Comparison of ENCODE assay signal across 13 mouse cellular contexts in genomic region chr10:83646351-83646885, GRCm38 (mm10). TPM values are rescaled to one million over a fixed set of nuclear protein-coding genes. Genes with fewer than 3 reads are reported as not detected.
DNase-seq lines count a peak whose midpoint lies in the region; ATAC-seq and TF ChIP-seq lines count a peak whose summit lies in the region.
"Had no signal": no experiment of that assay in that cellular context is flagged by ENCODE, and none has a peak within 500 bp of the region (broad histone marks: within the 10 kb centered on the region; RNA-seq: fewer than 3 reads in every experiment).

No protein-coding gene starts in this region.

- intact Hi-C loops in left cerebral cortex, postnatal 36 days (cut with DNase I), result no loop called here

- 45% methylated on average over 7 of the region's 7 CpGs for WGBS in liver, postnatal 0 days (ENCODE audit: insufficient replicate concordance)

- H3K9me3 ChIP-seq in liver, postnatal 0 days (ENCODE audit: low read length), result no peaks in the 10 kb centered on the region
- H3K9me3 ChIP-seq: embryonic facial prominence, embryonic 12.5 days; forebrain, embryonic 12.5 days had no signal

- 0 out of 2 replicates have a peak overlapping the region, but pooled peaks have one; percentile 8 for H3K4me2 ChIP-seq in liver, postnatal 0 days (ENCODE audit: low read depth, low read length)
- H3K4me2 ChIP-seq: midbrain, embryonic 11.5 days had no signal

- DNase-seq in cerebellum, adult 9-10 months, result peak; percentile 63
- no peak for DNase-seq in cerebellum, adult 11 months
- peak; percentile 36 for DNase-seq in lung, postnatal 36 days
- DNase-seq in lung, postnatal 10 days, result no peak
- peak; percentile 34 for DNase-seq in liver, postnatal 0 days
- no peak for DNase-seq in left cerebral cortex, postnatal 36 days (ENCODE audit: low spot score in 2 of 2)
- DNase-seq in layer of hippocampus, adult 11-12 months (ENCODE audit: low spot score), result no peak
- DNase-seq in retina, embryonic 14.5 days (ENCODE audit: low spot score), result no peak
- DNase-seq: kidney, postnatal 25 days had no signal

- no peak for TF ChIP-seq CTCF in liver, postnatal 0 days (IDR thresholded peaks at IDR 0.05; ENCODE audit: low read depth)

- H3K27ac ChIP-seq in liver, postnatal 0 days (ENCODE audit: low read depth), result 0 out of 2 replicates have a peak overlapping the region, but pooled peaks have one; percentile 51
- H3K27ac ChIP-seq: embryonic facial prominence, embryonic 12.5 days; forebrain, embryonic 12.5 days had no signal

- no peak overlapping the region for H3K9ac ChIP-seq in liver, postnatal 0 days (replicated peaks)
- H3K9ac ChIP-seq: embryonic facial prominence, embryonic 12.5 days; forebrain, embryonic 12.5 days had no signal

- peak; percentile 24 for ATAC-seq in liver, postnatal 0 days
- ATAC-seq: hindbrain, postnatal 0 days had no signal

- H3K4me3 ChIP-seq in liver, postnatal 0 days (ENCODE audit: low read depth, low read length), result no peak overlapping the region
- H3K4me3 ChIP-seq: embryonic facial prominence, embryonic 12.5 days; forebrain, embryonic 12.5 days had no signal

- H3K27me3 ChIP-seq in liver, postnatal 0 days (ENCODE audit: insufficient read depth, low read length), result no peaks in the 10 kb centered on the region
- H3K27me3 ChIP-seq: embryonic facial prominence, embryonic 12.5 days; forebrain, embryonic 12.5 days had no signal

- peaks cover 42% of the 10 kb centered on the region for H3K4me1 ChIP-seq in liver, postnatal 0 days (ENCODE audit: insufficient read depth)

- peak; percentile 30; the same call in 1 of the 2 replicates for TF ChIP-seq EP300 in liver, postnatal 0 days (IDR thresholded peaks at IDR 0.05; ENCODE audit: low read depth)

- H3K36me3 ChIP-seq in liver, postnatal 0 days (replicated peaks; ENCODE audit: insufficient read depth, low read length), result no peaks in the 10 kb centered on the region
- H3K36me3 ChIP-seq: embryonic facial prominence, embryonic 12.5 days; forebrain, embryonic 12.5 days had no signal

RNA-seq across cellular contexts. Expression of gene Appl2, which starts 2.1 kb away (rescaled TPM):
- polyA plus RNA-seq in liver, postnatal 0 days (2015; fragmentation: Nextera tagmentation; extraction: Ambion mirVana), result 7.8 and 9.2 TPM in 2 replicates
- total RNA-seq in left cerebral cortex, postnatal 36 days (2021), result 10 to 100 TPM; 57.6 to 69.1 TPM

Comparison
In these comparisons a context has a peak if more than half of its experiments do, and no peak if none do; other contexts are left out.
1. DNase-seq: peak in cerebellum, adult 9-10 months (single experiment), lung, postnatal 36 days (single experiment) and liver, postnatal 0 days (single experiment); none in cerebellum, adult 11 months (single experiment), lung, postnatal 10 days (single experiment), left cerebral cortex, postnatal 36 days (0 of 2), layer of hippocampus, adult 11-12 months (single experiment) and retina, embryonic 14.5 days (single experiment).